Mouse (Mus musculus) left cerebral cortex, postnatal 4 days (tissue): ENCODE results near the gene Hps4. TPM values are rescaled to one million over a fixed set of nuclear protein-coding genes. Genes with fewer than 3 reads are reported as not detected.

Experiments
- DNase-seq: peaks from one replicate; pipeline ENCODE4 v3.0.0-alpha.2; 2022
- intact Hi-C: fragments of 180-260 bp; cut with DNase I; formaldehyde crosslinking; loops from one replicate; pipeline ENCODE4 v1.15.1; 2025
- total RNA-seq, 2 experiments: library from RNA; stranded (reverse); gene quantifications; 2 replicates each; pipeline ENCODE4 v1.2.3; 2021

Gene Hps4
- total RNA-seq, 2 experiments from 2014 or later = 32.6 to 32.8 TPM

GRCm38 (mm10) chr5:112359520-112359919 lies 16.6 kb downstream of the Hps4 start:
- intact Hi-C loops = no loop called here
- no peak for DNase-seq

- intact Hi-C loops = no loop called here
- DNase-seq = no peak
These were observed 17.2 kb downstream of the Hps4 start for GRCm38 (mm10) chr5:112360077-112360476.

- intact Hi-C loops = no loop called here
- no peak for DNase-seq
These were observed 21.4 kb downstream of the Hps4 start for GRCm38 (mm10) chr5:112364184-112364797.

GRCm38 (mm10) chr5:112366879-112367278 lies 24.0 kb downstream of the Hps4 start:
- intact Hi-C loops = no loop called here
- no peak for DNase-seq

- no peak for DNase-seq
- intact Hi-C loops = no loop called here
These were observed 24.5 kb downstream of the Hps4 start for GRCm38 (mm10) chr5:112367338-112367737.

GRCm38 (mm10) chr5:112367929-112368328 lies 25.0 kb downstream of the Hps4 start:
- intact Hi-C loops = no loop called here
- DNase-seq = no peak

GRCm38 (mm10) chr5:112368666-112369065 lies 25.8 kb downstream of the Hps4 start:
- DNase-seq = peak; percentile 92
- intact Hi-C loops = no loop called here

GRCm38 (mm10) chr5:112369326-112369725 lies 26.4 kb downstream of the Hps4 start:
- no peak for DNase-seq
- intact Hi-C loops = no loop called here

GRCm38 (mm10) chr5:112370236-112370813 lies 27.4 kb downstream of the Hps4 start:
- no peak for DNase-seq
- intact Hi-C loops = no loop called here

- intact Hi-C loops = no loop called here
- DNase-seq = peak; percentile 86
These were observed 29.1 kb downstream of the Hps4 start for GRCm38 (mm10) chr5:112371933-112372332.

GRCm38 (mm10) chr5:112376111-112376510 lies 33.2 kb downstream of the Hps4 start:
- intact Hi-C loops = no loop called here
- DNase-seq = no peak

- intact Hi-C loops = no loop called here
- DNase-seq = no peak
These were observed 34.5 kb downstream of the Hps4 start for GRCm38 (mm10) chr5:112377380-112377779.

GRCm38 (mm10) chr5:112378716-112379115 lies 35.8 kb downstream of the Hps4 start:
- intact Hi-C loops = no loop called here
- no peak for DNase-seq

GRCm38 (mm10) chr5:112381154-112381553 lies 38.3 kb downstream of the Hps4 start:
- intact Hi-C loops = no loop called here

GRCm38 (mm10) chr5:112382042-112382441 lies 39.2 kb downstream of the Hps4 start:
- DNase-seq = no peak
- intact Hi-C loops = no loop called here

More at GRCm38 (mm10) chr5:112381154-112381553, 38.3 kb downstream of the Hps4 start:
- DNase-seq = no peak

GRCm38 (mm10) chr5:112382641-112383330 lies 39.9 kb downstream of the Hps4 start:
- intact Hi-C loops = no loop called here
- DNase-seq = no peak

GRCm38 (mm10) chr5:112384805-112385472 lies 42.1 kb downstream of the Hps4 start:
- intact Hi-C loops = no loop called here
- DNase-seq = no peak

GRCm38 (mm10) chr5:112385973-112386372 lies 43.1 kb downstream of the Hps4 start:
- DNase-seq = no peak
- intact Hi-C loops = no loop called here

- no peak for DNase-seq
- intact Hi-C loops = no loop called here
These were observed 46.5 kb downstream of the Hps4 start for GRCm38 (mm10) chr5:112389352-112389751.

- no peak for DNase-seq
- intact Hi-C loops = no loop called here
These were observed 48.1 kb downstream of the Hps4 start for GRCm38 (mm10) chr5:112391002-112391401.

GRCm38 (mm10) chr5:112391676-112392323 lies 48.9 kb downstream of the Hps4 start:
- intact Hi-C loops = no loop called here
- DNase-seq = peak; percentile 57
